Mouse (Mus musculus) testis, adult 2 months (tissue): ENCODE results near the gene Tex37.

Source experiments
- CTCF ChIP-seq: fragments of 200-500 bp; IDR thresholded peaks from 2 replicates; pipeline ENCODE4 v1.5.1; 2012; ENCODE audit warnings: low read depth, mild to moderate bottlenecking, inconsistent platforms, low read length, moderate library complexity; ENCODE audit not compliant: control insufficient read depth, insufficient read depth, insufficient replicate concordance
- POLR2A ChIP-seq: fragments of 200-500 bp; IDR thresholded peaks from 2 replicates; pipeline ENCODE4 v1.6.1; 2012; ENCODE audit warnings: low read depth, mild to moderate bottlenecking, inconsistent platforms, low read length, moderate library complexity; ENCODE audit not compliant: control insufficient read depth

DNA sequence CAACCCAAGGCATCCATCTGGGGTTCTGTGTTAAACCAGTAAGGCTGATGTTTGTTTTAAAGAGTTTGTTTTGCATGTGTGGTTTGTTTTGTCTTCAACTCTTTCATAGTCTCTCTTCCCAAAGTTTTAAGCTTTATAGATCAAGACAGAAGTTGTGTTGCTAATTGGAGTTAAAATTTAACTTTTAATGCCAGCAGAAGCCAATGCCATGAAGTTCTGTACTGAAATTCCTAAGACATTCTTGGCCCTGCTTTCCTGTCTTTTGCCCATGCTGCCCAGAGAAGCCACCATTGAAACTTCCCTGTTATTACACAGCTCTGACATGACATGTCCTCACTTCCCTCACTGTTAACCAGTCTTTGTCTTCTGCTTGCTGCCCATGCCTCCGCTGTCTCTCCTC is 43.7 kb downstream of the Tex37 start:
- no peak for TF ChIP-seq CTCF
- TF ChIP-seq POLR2A = no peak
